Mouse (Mus musculus): ENCODE results near the gene Abcc1. TPM values are rescaled to one million over a fixed set of nuclear protein-coding genes. Genes with fewer than 3 reads are reported as not detected.

Gene Abcc1
- polyA plus RNA-seq, 1 experiment from 2014 or later, result 7.5 TPM

DNA sequence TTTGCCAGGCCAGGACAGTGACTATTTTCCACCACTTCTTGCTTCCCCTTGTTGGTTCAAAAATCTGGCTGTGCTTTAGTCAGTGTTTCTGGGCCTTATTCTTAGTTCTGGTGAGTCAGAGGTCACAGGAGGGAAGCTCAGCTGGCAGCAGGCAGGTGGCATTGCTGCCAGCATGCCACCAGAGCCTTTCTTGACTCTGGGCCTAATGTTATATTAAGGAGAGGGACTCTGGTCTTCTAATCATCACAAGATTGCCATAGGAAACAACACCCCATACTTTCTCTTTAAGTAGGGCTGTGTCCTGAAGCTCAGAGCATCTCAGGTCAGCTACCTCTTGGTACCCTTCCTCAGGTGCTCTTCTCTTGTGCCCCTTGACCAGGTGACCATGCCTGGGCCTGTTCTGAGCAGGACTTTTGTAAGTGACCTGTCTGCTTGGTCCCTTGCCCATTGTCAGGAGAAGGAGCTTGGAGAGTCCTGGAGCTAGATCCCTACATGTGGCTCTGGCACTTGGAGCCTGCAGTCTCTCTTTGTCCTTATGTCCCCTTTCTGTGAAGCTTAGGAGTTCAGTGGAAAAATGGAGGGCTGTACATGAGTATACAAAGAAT is 19.8 kb downstream of the Abcc1 start:
- Histone ChIP-seq H3K4me3 (ENCODE audit: low read depth, low read length) (no peak overlapping the region), H3K9ac (ENCODE audit: low read length) (no peak overlapping the region), H3K36me3 (ENCODE audit: control insufficient read depth, insufficient read depth, low read length) (no peaks in the 10 kb centered on the region; the same call in 1 of the 2 replicates), H3K9me3 (ENCODE audit: control insufficient read depth, low read length) (no peaks in the 10 kb centered on the region), H3K4me2 (ENCODE audit: low read depth) (no peak overlapping the region), H3K27ac (ENCODE audit: low read depth, low read length) (no peak overlapping the region), H3K4me1 (ENCODE audit: control insufficient read depth, insufficient read depth, low read length) (no peaks in the 10 kb centered on the region), H3K27me3 (ENCODE audit: control insufficient read depth, insufficient read depth, low read length) (no peaks in the 10 kb centered on the region)
- ATAC-seq (ENCODE audit: insufficient read depth, low FRiP score, low TSS enrichment) (no peak), DNase-seq (ENCODE audit: low spot score) (no peak)

DNA sequence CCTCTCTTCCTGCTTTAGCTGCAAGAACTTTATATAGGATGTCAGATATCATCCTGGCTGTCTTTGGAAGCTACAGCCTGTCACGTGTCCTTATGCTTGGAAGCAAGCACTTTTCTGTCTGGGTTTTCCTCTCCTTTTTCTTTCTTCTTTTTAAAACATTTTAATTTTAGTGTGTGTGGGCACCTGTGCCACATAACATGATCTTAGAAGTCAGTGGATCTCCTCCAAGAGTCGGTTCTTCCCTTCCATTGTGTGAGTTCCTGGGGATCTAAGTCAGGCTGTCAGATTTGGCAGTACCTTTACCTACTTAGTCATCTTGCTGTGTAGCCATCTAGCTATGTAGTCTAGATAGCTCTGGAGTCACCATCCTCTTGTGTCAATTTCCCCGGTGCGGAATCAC is 37.9 kb downstream of the Abcc1 start:
- no peaks in the 10 kb centered on the region for H3K9me3 ChIP-seq (ENCODE audit: control insufficient read depth, low read length)
- H3K4me3 ChIP-seq (ENCODE audit: low read depth, low read length), result no peak overlapping the region
- WGBS, result 91% methylated on average over 4 of the region's 4 CpGs
- no peak overlapping the region for H3K9ac ChIP-seq (ENCODE audit: low read length)
- no peak for DNase-seq (ENCODE audit: low spot score)
- ATAC-seq (ENCODE audit: insufficient read depth, low FRiP score, low TSS enrichment), result no peak
- no peaks in the 10 kb centered on the region for H3K36me3 ChIP-seq (ENCODE audit: control insufficient read depth, insufficient read depth, low read length)
- no peak overlapping the region for H3K4me2 ChIP-seq (ENCODE audit: low read depth)
- H3K27me3 ChIP-seq (ENCODE audit: control insufficient read depth, insufficient read depth, low read length), result no peaks in the 10 kb centered on the region
- no peak overlapping the region for H3K27ac ChIP-seq (ENCODE audit: low read depth, low read length)
- no peaks in the 10 kb centered on the region for H3K4me1 ChIP-seq (ENCODE audit: control insufficient read depth, insufficient read depth, low read length)

DNA sequence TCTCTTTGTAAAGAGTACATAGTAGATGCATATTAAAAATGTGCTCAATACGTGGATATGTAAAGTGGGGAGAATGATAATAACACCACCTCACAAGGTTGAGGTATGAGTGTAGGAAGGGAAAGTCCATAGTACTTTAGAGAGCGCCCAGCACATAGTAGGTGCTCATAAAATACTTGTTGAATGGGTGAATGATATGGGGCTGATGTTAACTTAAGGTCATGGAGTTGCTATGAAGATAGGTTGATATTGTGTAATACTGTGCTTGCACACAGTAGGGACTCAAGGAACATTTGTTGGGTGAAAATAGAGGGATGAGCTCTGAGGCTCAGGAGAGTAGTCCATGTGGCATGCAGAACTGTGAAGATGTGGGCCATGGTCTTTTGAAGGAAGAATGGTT is 42.1 kb downstream of the Abcc1 start:
- DNase-seq (ENCODE audit: low spot score), result no peak
- no peaks in the 10 kb centered on the region for H3K36me3 ChIP-seq (ENCODE audit: control insufficient read depth, insufficient read depth, low read length)
- no peak overlapping the region for H3K4me3 ChIP-seq (ENCODE audit: low read depth, low read length)
- ATAC-seq (ENCODE audit: insufficient read depth, low FRiP score, low TSS enrichment), result no peak
- H3K27ac ChIP-seq (ENCODE audit: low read depth, low read length), result no peak overlapping the region
- H3K9me3 ChIP-seq (ENCODE audit: control insufficient read depth, low read length), result no peaks in the 10 kb centered on the region
- no peak overlapping the region for H3K4me2 ChIP-seq (ENCODE audit: low read depth)
- H3K27me3 ChIP-seq (ENCODE audit: control insufficient read depth, insufficient read depth, low read length), result no peaks in the 10 kb centered on the region
- WGBS, result 90% methylated on average over 2 of the region's 2 CpGs
- no peak overlapping the region for H3K9ac ChIP-seq (ENCODE audit: low read length)
- no peaks in the 10 kb centered on the region for H3K4me1 ChIP-seq (ENCODE audit: control insufficient read depth, insufficient read depth, low read length)

DNA sequence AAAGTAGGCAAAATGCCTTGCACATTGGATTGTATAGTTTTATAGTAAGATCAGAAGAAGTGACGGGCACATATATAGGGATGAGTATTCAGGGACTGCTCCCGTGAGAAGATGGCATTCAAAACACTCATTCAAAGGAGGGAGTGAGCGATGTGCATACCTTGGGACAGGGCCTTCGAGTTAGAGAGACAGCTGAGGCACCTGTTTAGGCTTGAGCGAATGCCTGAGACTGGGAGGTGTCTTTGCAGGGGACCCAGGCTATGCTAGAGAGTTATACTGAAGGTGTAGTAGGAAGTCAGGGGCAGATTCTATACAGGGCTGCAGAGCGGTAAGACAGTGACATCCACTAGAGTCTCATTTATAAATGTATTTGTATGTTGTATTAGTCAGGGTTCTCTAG is 44.3 kb downstream of the Abcc1 start:
- no peak overlapping the region for H3K27ac ChIP-seq (ENCODE audit: low read depth, low read length)
- no peak overlapping the region for H3K4me3 ChIP-seq (ENCODE audit: low read depth, low read length)
- 94% methylated on average over 6 of the region's 6 CpGs for WGBS
- no peaks in the 10 kb centered on the region for H3K9me3 ChIP-seq (ENCODE audit: control insufficient read depth, low read length)
- ATAC-seq (ENCODE audit: insufficient read depth, low FRiP score, low TSS enrichment) (no peak), DNase-seq (ENCODE audit: low spot score) (no peak)
- no peaks in the 10 kb centered on the region for H3K27me3 ChIP-seq (ENCODE audit: control insufficient read depth, insufficient read depth, low read length)
- H3K9ac ChIP-seq (ENCODE audit: low read length), result no peak overlapping the region
- H3K36me3 ChIP-seq (ENCODE audit: control insufficient read depth, insufficient read depth, low read length), result no peaks in the 10 kb centered on the region
- H3K4me1 ChIP-seq (ENCODE audit: control insufficient read depth, insufficient read depth, low read length), result no peaks in the 10 kb centered on the region
- no peak overlapping the region for H3K4me2 ChIP-seq (ENCODE audit: low read depth)

DNA sequence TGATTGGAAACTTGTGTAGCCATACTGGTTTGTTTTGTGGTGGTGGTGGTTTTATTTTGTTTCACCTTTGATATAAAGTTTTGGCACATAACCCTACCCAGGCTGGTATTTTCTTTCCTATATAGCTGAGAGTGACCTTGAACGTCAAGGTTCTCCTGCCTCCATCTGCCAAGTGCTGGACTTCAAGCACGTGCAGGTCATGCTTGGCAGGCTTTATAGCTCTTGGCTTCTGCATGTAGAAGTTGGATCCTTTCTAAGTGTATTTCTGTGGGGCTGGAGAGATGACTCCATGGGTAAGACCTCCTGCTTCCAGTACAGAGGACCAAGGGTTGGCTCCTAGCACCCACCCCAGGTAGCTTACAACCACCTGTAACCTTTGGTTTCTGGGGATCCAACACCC is 47.8 kb downstream of the Abcc1 start:
- ATAC-seq (ENCODE audit: insufficient read depth, low FRiP score, low TSS enrichment) (no peak), DNase-seq (ENCODE audit: low spot score) (no peak)
- Histone ChIP-seq H3K27ac (ENCODE audit: low read depth, low read length) (no peak overlapping the region), H3K4me3 (ENCODE audit: low read depth, low read length) (no peak overlapping the region), H3K27me3 (ENCODE audit: control insufficient read depth, insufficient read depth, low read length) (no peaks in the 10 kb centered on the region), H3K9me3 (ENCODE audit: control insufficient read depth, low read length) (no peaks in the 10 kb centered on the region), H3K4me2 (ENCODE audit: low read depth) (no peak overlapping the region), H3K4me1 (ENCODE audit: control insufficient read depth, insufficient read depth, low read length) (no peaks in the 10 kb centered on the region), H3K36me3 (ENCODE audit: control insufficient read depth, insufficient read depth, low read length) (no peaks in the 10 kb centered on the region), H3K9ac (ENCODE audit: low read length) (no peak overlapping the region)
- 98% methylated on average over 2 of the region's 2 CpGs for WGBS

DNA sequence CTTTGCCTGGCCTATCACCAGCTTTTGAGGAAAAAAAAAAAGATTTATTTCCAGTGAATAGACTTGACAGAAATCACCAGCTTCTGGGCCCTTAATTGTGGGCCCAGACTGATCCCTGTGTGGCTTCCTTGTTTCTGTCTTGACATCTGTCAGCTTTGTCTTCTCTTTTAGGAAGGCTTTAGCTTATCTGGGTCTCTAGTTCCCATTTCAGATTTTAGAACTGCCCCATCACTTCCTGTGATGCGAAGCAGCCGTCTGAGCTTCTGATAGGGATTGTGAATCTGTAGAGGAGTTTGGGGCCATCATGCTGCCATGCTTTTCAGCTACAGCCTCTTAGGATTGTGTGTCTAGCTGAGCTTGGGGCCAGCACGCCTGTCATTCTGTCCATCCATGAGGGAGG is 48.4 kb downstream of the Abcc1 start:
- 89% methylated on average over 3 of the region's 3 CpGs for WGBS
- Histone ChIP-seq H3K4me2 (ENCODE audit: low read depth) (no peak overlapping the region), H3K4me1 (ENCODE audit: control insufficient read depth, insufficient read depth, low read length) (no peaks in the 10 kb centered on the region), H3K27me3 (ENCODE audit: control insufficient read depth, insufficient read depth, low read length) (no peaks in the 10 kb centered on the region), H3K9ac (ENCODE audit: low read length) (no peak overlapping the region), H3K36me3 (ENCODE audit: control insufficient read depth, insufficient read depth, low read length) (no peaks in the 10 kb centered on the region), H3K9me3 (ENCODE audit: control insufficient read depth, low read length) (no peaks in the 10 kb centered on the region), H3K4me3 (ENCODE audit: low read depth, low read length) (no peak overlapping the region), H3K27ac (ENCODE audit: low read depth, low read length) (no peak overlapping the region)
- ATAC-seq (ENCODE audit: insufficient read depth, low FRiP score, low TSS enrichment) (no peak), DNase-seq (ENCODE audit: low spot score) (no peak)

DNA sequence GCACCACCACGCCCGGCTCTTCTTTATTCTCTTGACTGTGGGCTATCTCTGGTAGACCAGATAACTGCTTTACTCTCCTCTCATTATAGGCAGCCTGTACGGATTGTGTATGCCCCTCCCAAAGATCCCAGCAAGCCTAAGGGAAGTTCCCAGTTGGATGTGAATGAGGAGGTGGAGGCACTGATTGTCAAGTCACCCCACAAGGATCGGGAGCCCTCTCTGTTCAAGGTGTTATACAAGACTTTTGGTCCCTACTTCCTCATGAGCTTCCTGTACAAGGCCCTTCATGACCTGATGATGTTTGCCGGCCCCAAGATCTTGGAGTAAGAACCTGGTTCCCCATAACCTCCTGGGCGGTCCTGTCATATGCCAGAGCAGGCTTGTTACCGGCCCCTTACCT is 49.3 kb downstream of the Abcc1 start:
- no peak overlapping the region for H3K4me2 ChIP-seq (ENCODE audit: low read depth)
- H3K27me3 ChIP-seq (ENCODE audit: control insufficient read depth, insufficient read depth, low read length), result no peaks in the 10 kb centered on the region
- no peaks in the 10 kb centered on the region for H3K4me1 ChIP-seq (ENCODE audit: control insufficient read depth, insufficient read depth, low read length)
- no peak overlapping the region for H3K9ac ChIP-seq (ENCODE audit: low read length)
- no peak overlapping the region for H3K27ac ChIP-seq (ENCODE audit: low read depth, low read length)
- no peak overlapping the region for H3K4me3 ChIP-seq (ENCODE audit: low read depth, low read length)
- DNase-seq (ENCODE audit: low spot score) (no peak), ATAC-seq (ENCODE audit: insufficient read depth, low FRiP score, low TSS enrichment) (no peak)
- no peaks in the 10 kb centered on the region for H3K9me3 ChIP-seq (ENCODE audit: control insufficient read depth, low read length)
- no peaks in the 10 kb centered on the region for H3K36me3 ChIP-seq (ENCODE audit: control insufficient read depth, insufficient read depth, low read length)
- WGBS, result 93% methylated on average over 7 of the region's 7 CpGs

DNA sequence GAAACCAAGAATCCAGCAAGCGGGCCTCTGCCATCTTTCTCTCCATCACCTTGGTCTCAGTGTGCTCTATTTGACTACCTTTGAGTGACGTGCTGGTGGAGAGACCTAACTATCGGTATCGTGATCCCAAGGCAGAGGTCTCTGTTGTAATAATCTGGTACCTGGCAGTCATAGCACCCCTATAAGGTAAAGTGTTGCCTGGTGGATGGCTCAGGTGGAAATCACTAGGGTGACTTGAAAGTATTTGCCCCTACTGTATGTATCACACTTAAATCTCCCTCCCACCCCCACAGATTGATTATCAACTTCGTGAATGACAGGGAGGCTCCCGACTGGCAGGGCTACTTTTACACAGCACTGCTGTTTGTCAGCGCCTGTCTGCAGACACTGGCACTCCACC is 49.8 kb downstream of the Abcc1 start:
- Histone ChIP-seq H3K27ac (ENCODE audit: low read depth, low read length) (no peak overlapping the region), H3K4me3 (ENCODE audit: low read depth, low read length) (no peak overlapping the region), H3K9ac (ENCODE audit: low read length) (no peak overlapping the region), H3K4me2 (ENCODE audit: low read depth) (no peak overlapping the region), H3K4me1 (ENCODE audit: control insufficient read depth, insufficient read depth, low read length) (no peaks in the 10 kb centered on the region), H3K9me3 (ENCODE audit: control insufficient read depth, low read length) (no peaks in the 10 kb centered on the region), H3K27me3 (ENCODE audit: control insufficient read depth, insufficient read depth, low read length) (no peaks in the 10 kb centered on the region), H3K36me3 (ENCODE audit: control insufficient read depth, insufficient read depth, low read length) (no peaks in the 10 kb centered on the region)
- no peak for ATAC-seq (ENCODE audit: insufficient read depth, low FRiP score, low TSS enrichment)
- no peak for DNase-seq (ENCODE audit: low spot score)
- 92% methylated on average over 7 of the region's 7 CpGs for WGBS

DNA sequence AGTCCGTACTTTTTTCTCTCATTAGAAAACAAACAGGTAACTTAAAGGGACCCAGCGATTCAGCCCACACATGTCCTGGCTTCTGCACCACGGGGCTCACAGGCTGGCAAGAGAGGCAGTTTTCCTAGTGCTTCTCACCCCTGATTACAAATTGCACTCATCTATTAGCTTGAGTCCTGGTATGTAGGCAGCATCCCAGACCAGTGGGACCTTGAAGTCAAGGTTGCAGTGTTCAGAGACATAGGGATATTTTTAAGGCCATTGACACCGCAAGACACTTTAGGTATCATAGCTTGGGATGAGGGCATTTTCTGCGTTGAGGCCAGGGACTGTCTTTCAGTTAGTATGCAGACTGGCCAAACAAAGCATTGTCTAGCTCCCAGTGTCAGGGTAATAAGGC is 51.2 kb downstream of the Abcc1 start:
- H3K4me1 ChIP-seq (ENCODE audit: control insufficient read depth, insufficient read depth, low read length), result no peaks in the 10 kb centered on the region
- no peak overlapping the region for H3K27ac ChIP-seq (ENCODE audit: low read depth, low read length)
- 93% methylated on average over 5 of the region's 5 CpGs for WGBS
- no peaks in the 10 kb centered on the region for H3K27me3 ChIP-seq (ENCODE audit: control insufficient read depth, insufficient read depth, low read length)
- H3K9me3 ChIP-seq (ENCODE audit: control insufficient read depth, low read length), result no peaks in the 10 kb centered on the region
- no peak overlapping the region for H3K4me2 ChIP-seq (ENCODE audit: low read depth)
- DNase-seq (ENCODE audit: low spot score) (no peak), ATAC-seq (ENCODE audit: insufficient read depth, low FRiP score, low TSS enrichment) (no peak)
- no peak overlapping the region for H3K9ac ChIP-seq (ENCODE audit: low read length)
- no peak overlapping the region for H3K4me3 ChIP-seq (ENCODE audit: low read depth, low read length)
- no peaks in the 10 kb centered on the region for H3K36me3 ChIP-seq (ENCODE audit: control insufficient read depth, insufficient read depth, low read length)
